Mouse (Mus musculus) lung, postnatal 0 days (tissue): ENCODE results near the gene Naaa.
A peak's percentile ranks its signal among the peaks of the same experiment; 100 is the strongest.

Experiments used
- CTCF ChIP-seq: IDR thresholded peaks from 2 replicates; pipeline ENCODE4 v1.5.1; 2016; ENCODE audit warnings: antibody characterized with exemption, mild to moderate bottlenecking
- EP300 ChIP-seq: IDR thresholded peaks from 2 replicates; pipeline ENCODE4 v1.6.1; 2016; ENCODE audit warnings: antibody characterized with exemption, mild to moderate bottlenecking, control low read depth

- TF ChIP-seq CTCF (no peak), EP300 (0 out of 2 replicates have a peak, but pooled peaks have one; percentile 45)
These were observed 42.9 kb downstream of the Naaa start for GRCm38 (mm10) chr5:92234939-92235557.
